Mouse (Mus musculus): ENCODE data around the gene Tnip3. TPM values are rescaled to one million over a fixed set of nuclear protein-coding genes. Genes with fewer than 3 reads are reported as not detected.

The Tnip3 gene
- total RNA-seq, 2 experiments from 2014 or later: 0.07 TPM; not detected in 1

DNA sequence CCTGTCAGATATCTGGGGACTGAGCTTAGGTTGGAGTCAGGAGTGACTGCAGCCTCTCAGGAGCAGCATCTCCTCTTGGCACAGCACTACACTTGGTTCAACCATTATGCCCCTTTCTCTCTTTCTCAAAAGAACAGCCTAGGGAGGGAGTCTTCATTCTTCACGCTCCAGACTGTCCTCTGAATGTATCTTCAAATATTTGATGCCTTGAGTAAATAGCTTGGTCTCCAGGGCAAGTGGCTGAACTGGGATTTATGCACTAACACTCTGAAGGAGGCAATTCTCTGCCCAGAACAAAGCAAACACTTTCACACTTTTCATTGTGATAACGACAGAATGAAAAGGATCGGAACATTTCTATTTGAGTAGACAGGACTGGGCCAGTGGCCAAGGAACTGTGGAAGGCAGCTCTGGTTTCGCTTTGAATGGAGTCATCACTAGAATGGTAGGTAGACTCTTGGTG, 59.8 kb downstream of the Tnip3 start:
- peak; percentile 7 for DNase-seq

DNA sequence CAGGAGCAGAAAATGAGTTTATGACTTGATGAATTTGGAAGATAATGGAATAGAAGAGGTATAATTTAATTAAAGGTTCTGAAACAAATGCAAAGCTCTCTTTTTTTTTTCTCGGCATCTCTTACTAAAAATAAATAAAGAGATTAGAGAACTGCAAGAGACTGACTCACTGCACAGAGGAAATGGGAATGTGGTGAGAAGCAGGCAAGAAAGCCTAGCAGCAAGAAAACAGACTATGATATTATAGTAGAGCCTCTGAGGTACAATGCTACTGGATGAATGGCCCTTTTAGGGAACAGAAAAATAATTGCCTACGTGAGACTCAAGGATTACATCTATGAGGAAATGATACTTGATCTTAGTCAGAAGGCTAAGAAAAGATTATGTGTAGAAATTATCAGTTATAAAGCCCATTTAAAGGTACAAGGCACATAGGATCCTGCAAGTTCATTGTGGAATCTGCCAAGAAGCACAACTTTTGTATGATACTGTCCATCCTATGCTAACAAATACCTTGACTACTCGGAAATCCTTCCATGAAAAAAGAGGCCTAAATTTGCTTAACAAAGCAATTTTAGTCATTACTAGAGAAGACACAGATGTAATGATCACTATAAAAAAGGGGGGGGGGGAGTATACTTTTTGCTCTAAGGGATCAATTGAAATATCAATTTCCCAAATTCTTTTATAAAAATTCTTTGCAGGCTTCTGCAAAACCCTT, 60.4 kb downstream of the Tnip3 start:
- no peak for DNase-seq

DNA sequence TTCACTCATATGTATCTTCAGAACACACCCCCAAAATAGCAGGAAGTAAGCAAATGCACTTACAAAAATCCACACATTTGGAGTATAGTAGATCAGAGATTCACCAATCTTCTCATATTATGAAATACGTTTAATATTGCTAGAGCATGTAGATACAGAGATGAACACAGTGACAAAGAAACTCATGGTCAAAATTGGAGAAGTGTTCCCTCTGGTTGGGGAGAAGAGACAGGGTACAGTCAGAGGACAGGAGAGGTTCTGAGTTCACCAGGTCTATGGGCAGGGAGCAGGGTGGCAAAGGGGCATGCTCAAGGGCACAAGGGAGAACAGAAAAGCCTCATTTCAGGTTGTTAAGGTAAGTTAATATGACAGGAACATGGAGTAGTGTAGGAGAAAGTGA, 63.7 kb downstream of the Tnip3 start:
- DNase-seq: no peak

DNA sequence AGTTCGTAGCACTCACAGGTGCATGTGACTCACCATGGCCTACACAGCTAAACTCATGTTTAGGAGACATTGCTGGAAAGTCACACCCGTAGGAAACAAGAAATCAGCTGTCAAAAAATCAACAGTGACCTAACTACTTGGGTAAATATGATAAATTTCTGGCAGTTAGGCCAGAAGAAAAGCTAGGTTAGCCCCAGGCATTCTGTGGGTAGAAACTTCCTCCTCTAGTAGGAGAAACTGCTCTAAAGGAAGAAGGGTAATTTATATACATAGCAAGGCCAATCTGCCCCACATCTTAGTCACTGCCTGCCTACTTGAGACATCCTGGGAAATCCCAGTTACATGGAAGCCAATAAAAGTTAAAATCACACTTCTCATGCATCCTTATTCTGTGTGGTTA, 64.9 kb downstream of the Tnip3 start:
- no peak for DNase-seq

DNA sequence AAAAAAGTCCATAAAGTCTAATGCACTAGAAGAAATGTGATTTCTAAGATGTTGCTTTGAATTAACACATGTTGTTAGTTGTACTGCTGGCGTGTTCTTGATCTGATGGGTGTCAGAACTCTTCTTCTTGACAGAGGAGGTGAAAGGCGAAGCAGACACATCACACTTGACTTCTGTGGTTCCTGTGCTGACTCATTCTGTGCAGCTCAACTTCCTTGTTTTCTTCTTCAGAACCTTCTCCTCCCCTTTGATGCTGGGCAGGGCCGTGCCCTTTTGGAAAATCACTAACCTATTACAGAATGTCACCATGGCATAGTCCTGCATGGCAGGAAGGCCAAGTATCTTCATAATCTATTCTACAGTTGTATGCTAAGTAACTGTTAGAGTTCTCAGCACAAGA, 69.1 kb downstream of the Tnip3 start:
- no peak for DNase-seq

DNA sequence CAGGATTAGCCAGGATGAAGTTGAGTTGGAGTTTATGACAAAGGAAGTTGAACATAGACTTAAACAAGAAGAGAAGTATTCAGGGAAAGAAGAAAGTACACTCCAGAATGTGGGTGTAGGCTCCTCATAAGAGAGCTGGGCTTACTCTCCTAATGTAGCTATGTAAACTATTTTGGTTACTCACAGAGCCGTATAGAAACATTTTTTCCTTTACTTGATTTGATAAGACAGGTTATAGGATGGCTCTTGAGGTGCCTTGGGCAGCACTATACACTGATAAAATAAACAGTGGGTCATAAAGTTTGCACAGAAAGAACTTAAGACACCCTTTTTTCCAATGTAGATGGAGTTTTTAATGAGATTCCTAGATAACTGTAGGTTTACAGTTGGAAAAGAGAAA, 70.3 kb downstream of the Tnip3 start:
- no peak for DNase-seq

DNA sequence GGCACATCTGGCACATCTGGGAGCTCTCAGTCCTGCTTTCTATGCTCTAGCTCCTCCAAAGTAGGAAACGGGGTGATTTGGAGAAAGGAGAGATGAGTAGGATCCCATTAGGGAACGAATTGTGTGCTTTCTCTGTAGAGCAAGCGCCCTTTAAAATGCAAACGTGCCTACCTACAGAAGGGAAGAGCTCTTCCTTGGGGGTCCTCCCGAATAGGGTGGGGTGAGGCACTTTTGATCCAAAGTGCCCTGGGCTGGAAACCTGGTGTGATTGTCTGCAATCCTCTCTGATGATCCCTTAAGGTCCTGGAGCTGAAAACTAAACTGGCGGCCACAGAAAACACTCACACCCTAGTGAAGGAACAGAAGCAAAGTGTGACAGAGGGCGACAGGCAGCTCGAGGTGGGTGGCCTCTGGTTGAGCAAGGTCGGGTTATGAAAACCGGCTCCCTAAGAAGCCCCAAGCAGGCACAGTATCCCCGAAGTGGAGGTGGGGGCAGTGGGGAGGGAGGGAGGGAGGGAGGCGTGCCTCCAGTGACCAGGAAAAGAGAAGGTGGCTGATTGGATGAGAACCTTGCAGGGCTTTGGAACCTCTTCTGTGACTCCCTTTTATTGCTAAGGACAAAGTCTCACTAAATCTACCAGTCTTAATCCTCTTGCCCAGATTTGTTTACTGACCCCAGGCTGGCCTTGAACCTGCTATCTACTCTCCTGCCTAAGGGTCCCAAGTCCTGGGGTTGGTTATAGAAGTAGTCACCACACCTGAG, 72.1 kb downstream of the Tnip3 start:
- no peak for DNase-seq

DNA sequence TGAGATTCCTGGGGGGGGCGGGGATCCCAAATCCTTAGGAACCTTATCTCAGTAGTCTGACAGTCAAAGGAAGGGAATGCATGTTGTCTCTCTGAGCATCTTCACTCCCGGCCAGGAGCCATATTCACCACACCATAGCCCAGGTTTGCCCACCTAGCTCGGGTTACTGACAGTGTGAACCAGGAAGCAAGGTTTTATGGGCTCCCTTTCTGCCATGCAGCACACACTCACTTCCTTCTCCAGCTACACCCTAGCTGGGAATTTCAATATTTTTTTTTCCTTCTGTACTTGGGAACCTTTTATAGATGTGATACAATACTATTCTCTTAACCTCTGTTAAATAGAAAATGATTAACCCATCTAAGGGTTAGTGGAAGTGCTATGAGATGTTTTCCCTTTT, 73.4 kb downstream of the Tnip3 start:
- no peak for DNase-seq

DNA sequence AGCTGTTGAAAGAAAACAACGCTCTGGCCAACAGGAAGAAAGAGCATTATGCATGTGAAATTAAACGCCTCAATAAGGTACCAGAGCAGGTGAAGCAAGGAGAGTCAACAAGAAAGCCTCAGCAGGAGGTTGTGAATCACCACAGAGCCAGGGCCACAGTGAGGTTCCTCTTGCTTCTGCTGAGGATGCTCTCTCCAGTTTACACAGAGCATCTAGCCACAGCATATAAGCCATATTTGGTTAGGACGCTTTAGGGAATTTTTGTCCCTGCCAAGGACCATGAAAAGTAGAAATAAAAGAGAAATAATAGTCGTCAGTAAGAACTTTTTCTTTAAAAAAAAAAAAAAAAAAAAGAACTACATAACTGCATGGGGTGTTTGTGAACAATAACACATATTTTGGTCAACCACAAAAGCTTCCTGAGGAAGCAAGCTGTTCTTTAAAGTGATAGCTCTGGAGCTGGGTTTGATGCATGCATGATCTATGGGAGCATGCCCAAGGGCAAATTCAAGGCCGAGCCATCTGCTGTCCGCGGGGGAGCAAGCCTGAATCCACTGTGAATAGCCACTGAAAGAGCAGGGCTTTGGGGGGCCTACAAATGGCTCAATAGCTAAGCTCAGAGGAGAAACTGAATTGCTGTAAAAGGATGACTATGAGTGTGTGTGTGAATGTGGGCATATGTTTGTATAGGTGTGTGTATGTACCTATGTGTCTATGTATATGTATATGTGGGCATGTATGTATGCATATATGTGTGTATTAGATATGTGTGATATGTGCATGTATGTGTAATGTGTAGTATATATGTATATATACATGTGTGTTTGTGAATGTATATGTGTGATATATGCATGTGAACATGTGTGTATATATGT, 75.0 kb downstream of the Tnip3 start:
- no peak for DNase-seq

DNA sequence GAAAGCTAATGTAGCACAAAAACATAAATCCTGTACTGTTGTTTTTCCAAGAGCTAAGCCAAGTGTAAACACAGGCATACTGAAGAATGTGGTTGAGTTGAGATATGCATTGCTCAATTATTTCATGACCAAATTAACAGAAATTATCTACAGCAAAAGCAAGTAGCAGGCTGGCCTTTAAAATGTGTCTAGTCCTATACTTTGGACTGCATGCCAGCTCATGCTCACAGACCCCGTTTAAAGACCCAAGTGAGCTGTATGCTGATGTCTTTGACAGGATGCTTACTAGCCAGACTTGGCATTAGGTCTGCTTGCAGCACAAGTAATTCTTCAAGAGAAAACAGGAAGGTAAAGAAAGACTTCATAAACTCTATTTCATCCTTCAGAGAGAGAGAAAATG, 75.8 kb downstream of the Tnip3 start:
- no peak for DNase-seq

DNA sequence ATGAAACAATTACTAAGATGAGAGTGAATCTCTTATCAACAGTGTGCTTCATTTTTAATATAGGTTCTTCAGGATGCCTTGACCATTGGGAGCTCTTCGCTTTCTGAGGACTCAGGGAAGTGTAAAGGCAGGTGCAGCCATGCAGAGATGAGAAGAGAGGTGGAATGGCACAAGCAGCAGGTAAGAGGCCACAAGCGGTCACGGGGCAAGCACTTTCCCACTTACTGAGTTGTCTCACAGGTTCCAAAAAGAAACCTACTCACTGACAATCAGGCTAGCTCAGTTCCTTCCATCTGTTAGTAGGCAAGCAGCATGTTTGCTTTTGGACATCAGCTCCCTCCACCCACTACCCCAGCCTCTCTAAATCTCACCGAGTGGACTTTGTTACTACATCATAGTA, 80.7 kb downstream of the Tnip3 start:
- DNase-seq: no peak

DNA sequence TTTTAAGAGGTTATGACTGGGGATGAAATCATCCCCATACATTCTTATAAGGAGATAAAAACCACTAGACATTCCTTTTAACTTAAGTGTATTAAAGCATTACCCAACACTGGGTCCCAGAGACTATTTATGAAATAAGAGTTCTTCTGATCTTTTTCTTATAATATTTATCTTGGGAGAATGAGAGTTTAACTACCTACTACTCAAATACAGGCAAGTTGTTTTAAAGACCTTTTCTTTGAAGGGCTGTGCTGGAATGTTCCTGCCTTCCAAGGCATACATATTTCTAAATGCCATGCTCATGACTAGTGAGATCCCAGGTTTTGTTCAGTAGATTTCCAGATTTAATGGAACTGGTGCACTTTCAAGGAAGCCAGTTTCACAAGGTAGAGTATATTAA, 81.8 kb downstream of the Tnip3 start:
- no peak for DNase-seq

DNA sequence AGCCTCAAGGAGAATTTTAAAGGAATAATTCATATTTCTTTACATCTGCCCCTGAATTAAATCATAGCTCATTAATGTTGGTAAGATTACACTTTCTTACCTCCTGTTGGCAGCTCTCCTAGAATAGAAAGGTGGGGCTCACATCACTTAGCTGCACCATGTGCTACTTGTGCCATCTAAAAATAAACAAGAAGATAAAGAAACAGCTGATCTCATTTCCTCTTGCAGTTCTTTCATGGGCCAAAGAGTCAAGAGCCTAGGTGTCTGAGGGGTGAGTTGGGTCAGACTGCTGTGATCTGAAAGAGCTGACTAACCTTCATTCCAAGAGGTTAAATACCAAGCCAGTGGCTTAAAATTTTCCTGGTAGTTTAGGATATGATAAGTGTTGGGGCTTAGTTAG, 86.7 kb downstream of the Tnip3 start:
- DNase-seq: no peak

DNA sequence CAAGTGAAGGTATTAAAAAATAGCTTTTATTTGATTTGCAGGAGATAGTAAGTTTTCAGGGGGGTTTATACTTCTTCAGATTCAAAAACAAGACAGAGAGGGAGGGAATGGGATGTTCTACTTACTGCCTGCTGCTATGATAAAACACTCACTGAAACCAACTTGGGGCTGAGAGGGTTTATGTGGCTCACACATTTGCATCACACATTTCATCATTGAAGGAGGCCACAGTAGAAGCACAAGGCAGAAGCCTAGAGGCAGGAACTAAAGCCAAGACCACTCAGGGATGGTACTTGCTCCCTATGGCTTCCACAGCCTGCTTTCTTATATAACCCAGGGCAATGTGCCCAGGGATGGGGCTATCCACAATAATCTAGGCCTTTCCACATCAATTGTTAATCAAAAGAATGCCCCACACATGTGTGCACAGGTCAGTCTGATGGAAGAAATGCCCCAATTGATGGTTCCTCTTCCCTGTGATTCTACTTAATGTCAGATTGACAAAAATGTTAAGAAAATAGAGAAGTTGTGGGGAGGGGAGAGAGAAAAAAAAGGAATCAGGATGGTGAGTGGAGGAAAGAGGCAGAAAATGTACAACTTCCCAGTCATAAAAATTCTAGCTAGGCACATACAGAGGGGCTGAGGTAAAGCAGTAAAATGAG, 88.9 kb downstream of the Tnip3 start:
- no peak for DNase-seq

DNA sequence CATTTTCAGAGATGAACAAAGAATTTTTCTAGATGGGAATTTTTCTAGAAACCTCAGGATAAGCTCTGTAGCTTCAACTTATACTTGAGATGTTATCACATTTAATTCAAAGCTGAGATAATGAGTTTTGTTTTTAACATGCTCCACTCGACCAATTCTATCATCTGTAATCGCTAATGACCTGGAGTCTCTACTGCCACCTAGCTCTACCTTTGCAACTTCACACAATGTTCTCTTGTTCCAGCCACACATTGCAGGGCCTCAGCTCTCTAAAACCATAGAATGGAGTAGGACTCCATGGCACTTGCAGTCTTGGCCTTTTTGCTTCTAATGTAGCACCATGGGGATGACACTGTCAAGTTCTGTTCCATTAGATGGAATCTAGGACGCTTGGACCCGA, 90.5 kb downstream of the Tnip3 start:
- no peak for DNase-seq

DNA sequence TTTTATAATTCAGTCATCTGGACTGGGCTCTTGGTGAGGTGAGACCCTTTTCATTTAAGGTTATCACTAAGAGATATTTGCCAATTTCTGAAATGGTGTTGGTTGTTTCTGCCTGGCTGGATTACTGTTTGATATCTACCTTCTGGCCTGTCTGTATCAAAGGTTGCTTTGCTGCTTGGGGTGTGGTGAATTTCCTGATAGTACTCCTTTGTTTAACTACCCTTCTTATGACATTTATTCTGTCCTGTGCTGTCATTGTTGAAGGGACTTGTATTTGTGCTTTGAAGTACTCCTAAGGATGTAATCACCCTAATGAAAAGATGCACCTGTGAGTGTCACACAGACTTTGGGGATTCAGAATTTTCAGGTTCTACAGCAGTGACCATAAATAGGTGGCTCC, 96.1 kb downstream of the Tnip3 start:
- no peak for DNase-seq

DNA sequence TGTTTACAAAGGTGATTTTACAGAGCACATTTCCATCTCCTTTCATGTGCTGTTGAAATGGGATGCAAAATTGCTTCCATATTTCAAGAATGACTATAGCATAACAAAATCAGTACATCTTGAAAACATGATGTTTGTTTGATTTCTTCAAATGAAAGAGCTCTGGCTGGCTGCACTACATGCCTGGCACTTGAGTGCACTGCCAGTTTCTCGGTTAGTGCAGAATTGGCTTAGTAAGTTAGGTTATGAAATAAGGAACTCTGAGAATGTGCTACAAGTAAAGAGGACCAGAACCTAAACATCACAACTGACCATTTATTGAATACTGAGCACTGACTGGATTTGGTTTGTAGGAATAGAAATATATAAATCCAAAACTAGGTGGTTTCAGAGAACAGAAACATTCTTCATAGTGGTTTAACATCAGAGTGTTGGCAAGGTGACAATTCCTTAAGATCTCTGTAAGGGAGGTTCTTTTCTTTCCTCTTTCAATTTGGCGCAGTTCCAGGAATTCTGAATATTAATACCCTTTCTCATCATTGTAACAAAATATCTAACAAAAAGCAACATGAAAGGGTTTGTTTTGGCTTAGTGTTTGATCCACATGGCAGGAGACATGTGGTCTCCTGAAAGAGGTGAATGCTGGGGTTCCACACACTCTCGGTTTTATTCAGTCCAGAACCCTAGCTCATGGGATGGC, 98.1 kb downstream of the Tnip3 start:
- DNase-seq: no peak

DNA sequence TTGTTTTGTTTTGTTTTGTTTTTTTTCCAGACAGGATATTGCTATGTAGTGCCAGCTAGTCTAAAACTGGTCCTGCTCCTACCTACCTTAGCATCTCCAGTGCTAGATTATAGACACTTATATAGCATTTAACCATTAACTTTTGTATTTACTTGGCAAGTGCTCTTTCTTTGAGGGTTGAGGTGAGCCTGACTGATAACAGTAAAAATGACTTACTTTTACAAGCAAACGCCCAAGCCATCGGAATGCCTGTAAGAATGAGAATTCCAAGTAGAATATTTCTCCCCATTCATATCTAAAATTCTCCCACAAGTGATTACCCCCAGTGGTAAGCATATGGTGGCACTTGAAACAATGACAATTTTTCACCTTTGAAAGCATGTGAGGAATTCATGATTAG, 105.5 kb downstream of the Tnip3 start:
- no peak for DNase-seq

DNA sequence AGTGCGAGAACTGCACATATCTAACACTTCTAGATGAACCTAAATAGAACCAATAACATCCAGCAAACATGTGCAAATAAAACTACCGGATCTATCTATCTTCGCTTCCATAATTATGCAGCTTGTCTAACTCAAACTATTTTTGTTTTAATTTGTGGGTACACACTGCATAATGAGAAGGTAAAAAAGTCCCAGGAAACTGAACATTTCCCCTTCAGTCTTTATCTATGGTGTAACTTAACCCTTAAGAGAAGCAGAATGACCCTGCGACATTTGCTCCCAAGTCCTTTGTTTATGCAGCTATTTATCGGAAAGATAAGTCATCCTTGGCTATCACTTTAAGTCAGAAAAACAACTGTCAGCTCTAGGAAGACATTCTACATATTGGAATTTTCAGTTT, 107.1 kb downstream of the Tnip3 start:
- no peak for DNase-seq

DNA sequence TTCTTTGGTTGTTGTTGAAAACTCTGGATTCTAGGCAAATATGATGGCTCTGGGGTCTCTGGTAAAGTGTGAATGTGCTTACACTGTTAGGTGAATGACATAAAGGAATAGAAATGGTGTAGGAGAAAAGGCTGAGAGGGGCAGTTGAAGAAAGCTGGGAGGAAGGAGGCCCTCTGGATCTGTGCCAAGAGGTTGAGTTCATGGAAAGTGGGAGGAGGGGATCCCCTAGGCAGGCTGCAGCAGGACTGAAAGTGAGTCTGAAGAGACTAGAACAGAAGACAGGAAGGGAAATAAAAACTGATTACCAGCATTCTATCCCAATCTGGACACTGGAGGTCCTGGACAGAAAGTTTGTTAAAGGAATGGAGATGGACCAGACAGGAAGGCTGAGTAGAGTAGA, 117.3 kb downstream of the Tnip3 start:
- no peak for DNase-seq

DNA sequence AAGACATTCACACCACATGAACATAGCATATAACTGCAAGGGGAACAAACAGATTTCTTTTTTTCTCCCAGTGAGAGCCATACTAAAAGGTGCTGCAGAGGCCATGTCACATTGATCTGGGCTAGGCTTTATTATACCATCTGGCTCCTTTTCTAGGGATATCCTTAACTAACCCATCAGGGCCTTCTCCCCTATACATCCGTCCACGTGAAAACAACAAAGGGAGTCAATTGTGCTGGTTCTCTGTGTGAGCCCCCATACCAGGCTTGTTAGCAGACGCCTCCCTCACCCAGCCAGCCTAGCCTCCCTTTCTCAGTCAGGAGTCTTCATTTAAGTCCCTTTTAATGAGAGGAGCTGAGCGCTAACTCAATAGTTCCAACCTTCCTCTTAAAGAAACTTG, 119.0 kb downstream of the Tnip3 start:
- DNase-seq: no peak

DNA sequence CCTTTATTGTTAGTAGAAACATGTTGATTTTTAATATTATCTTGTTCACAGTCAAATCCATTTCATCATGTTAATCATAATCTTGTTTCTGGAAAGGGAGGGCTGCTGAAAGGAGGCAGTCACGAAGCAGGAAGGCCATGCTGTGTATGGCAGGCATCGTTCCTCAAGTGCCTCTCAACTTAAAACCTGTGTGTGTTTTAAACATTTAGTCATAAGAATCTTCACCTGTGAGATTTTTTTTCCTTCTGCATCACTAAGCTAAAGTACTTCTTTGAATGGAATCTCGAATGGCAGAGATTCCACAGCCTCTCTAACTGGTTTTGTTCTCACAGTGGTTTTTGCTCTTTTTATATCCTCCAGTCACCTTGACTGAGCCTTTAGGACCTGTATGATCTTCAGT, 121.3 kb downstream of the Tnip3 start:
- DNase-seq: no peak
